Mouse (Mus musculus) MEL (cell line): ENCODE measurements around the gene 6330409D20Rik.

Experiments
- CHD1 ChIP-seq: IDR thresholded peaks from 2 replicates; pipeline ENCODE4 v1.6.1; 2012; ENCODE audit warnings: low read depth, mild to moderate bottlenecking, inconsistent platforms, low read length, improper control_type of control experiment
- CTCF ChIP-seq, 3 experiments: IDR thresholded peaks in 2 of 3; conservative IDR thresholded peaks in 1 of 3; 2 replicates each; pipeline ENCODE4 v1.5.1; 2011 to 2012; ENCODE audit warnings: low read length in 3 of 3, low read depth in 2 of 3, mild to moderate bottlenecking in 2 of 3, improper control_type of control experiment in 1 of 3, inconsistent platforms in 1 of 3, mixed read lengths in 1 of 3, moderate library complexity in 1 of 3; ENCODE audit not compliant: control insufficient read depth in 1 of 3, insufficient read depth in 1 of 3, poor library complexity in 1 of 3, severe bottlenecking in 1 of 3
- EP300 ChIP-seq, 2 experiments: IDR thresholded peaks; 2 replicates each; pipeline ENCODE4 v1.6.1; 2011; ENCODE audit warnings: improper control_type of control experiment in 2 of 2, low read length in 2 of 2, low read depth in 1 of 2, mild to moderate bottlenecking in 1 of 2
- MAFK ChIP-seq: IDR thresholded peaks from 2 replicates; pipeline ENCODE4 v1.6.1; 2011; ENCODE audit warnings: low read depth, mild to moderate bottlenecking, low read length, improper control_type of control experiment, borderline replicate concordance
- MAX ChIP-seq: IDR thresholded peaks from 2 replicates; pipeline ENCODE4 v1.6.1; 2011; ENCODE audit warnings: low read length, improper control_type of control experiment
- MXI1 ChIP-seq: IDR thresholded peaks from 2 replicates; pipeline ENCODE4 v1.6.1; 2011; ENCODE audit warnings: mild to moderate bottlenecking, low read depth, low read length, improper control_type of control experiment
- POLR2A ChIP-seq, 2 experiments: IDR thresholded peaks; 2 replicates each; pipeline ENCODE4 v1.6.1; 2011 to 2012; ENCODE audit warnings: low read length in 2 of 2, mild to moderate bottlenecking in 2 of 2, control low read depth in 1 of 2, improper control_type of control experiment in 1 of 2, low read depth in 1 of 2, moderate library complexity in 1 of 2; ENCODE audit not compliant: control insufficient read depth in 1 of 2, insufficient read depth in 1 of 2, poor library complexity in 1 of 2
- SIN3A ChIP-seq: IDR thresholded peaks from 2 replicates; pipeline ENCODE4 v1.6.1; 2012; ENCODE audit warnings: low read length, improper control_type of control experiment, inconsistent platforms
- SMC3 ChIP-seq: IDR thresholded peaks from 2 replicates; pipeline ENCODE4 v1.6.1; 2011; ENCODE audit warnings: low read depth, low read length, improper control_type of control experiment
- USF1 ChIP-seq: IDR thresholded peaks from 2 replicates; pipeline ENCODE4 v1.6.1; 2014; ENCODE audit warnings: low read depth, mild to moderate bottlenecking, inconsistent platforms, low read length, improper control_type of control experiment, moderate library complexity
- ZC3H11A ChIP-seq: IDR thresholded peaks from 2 replicates; pipeline ENCODE4 v1.6.1; 2012; ENCODE audit warnings: low read depth, mild to moderate bottlenecking, inconsistent platforms, low read length, improper control_type of control experiment
- ZNF384 ChIP-seq: IDR thresholded peaks from 2 replicates; pipeline ENCODE4 v1.6.1; 2012; ENCODE audit warnings: low read depth, mild to moderate bottlenecking, inconsistent platforms, low read length, improper control_type of control experiment

DNA sequence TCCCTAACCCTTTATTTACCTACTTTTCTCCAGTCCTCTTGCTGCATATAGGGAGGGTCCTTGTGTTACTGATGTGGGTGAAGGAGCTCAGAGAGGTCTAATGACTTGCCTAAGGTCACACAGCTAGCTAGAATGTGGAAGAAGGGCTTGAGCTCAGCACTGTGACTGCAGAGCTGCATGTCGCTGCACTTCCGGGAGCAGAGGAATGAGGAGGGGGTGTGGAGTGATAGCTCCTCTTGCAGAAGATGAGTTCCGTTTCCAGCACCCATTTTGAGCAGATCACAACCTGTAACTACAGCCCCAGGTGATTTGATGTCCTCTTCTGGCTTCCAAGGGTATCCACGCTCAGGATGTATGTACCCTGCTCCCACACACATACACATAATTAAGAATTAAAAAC is 16.7 kb downstream of the 6330409D20Rik start:
- no peak for TF ChIP-seq ZC3H11A
- no peak for TF ChIP-seq MXI1
- TF ChIP-seq CTCF (IDR thresholded peaks at IDR 0.05 in 2 of 3, conservative IDR thresholded peaks at IDR 0.05 in 1 of 3; ENCODE audit: control insufficient read depth in 1 of 3, insufficient read depth in 1 of 3, low read depth in 2 of 3, low read length in 3 of 3, poor library complexity in 1 of 3, severe bottlenecking in 1 of 3), result no peak
- no peak for TF ChIP-seq USF1
- TF ChIP-seq ZNF384, result no peak
- no peak for TF ChIP-seq EP300 (IDR thresholded peaks at IDR 0.05; ENCODE audit: low read depth in 1 of 2, low read length in 2 of 2)
- no peak for TF ChIP-seq SMC3
- no peak for TF ChIP-seq POLR2A (IDR thresholded peaks at IDR 0.05; ENCODE audit: control insufficient read depth in 1 of 2, insufficient read depth in 1 of 2, low read depth in 1 of 2, low read length in 2 of 2, poor library complexity in 1 of 2)
- TF ChIP-seq SIN3A, result no peak
- no peak for TF ChIP-seq MAFK
- TF ChIP-seq MAX, result no peak
- no peak for TF ChIP-seq CHD1
